Mouse (Mus musculus): ENCODE results near the gene Gm20388. TPM values are rescaled to one million over a fixed set of nuclear protein-coding genes. Genes with fewer than 3 reads are reported as not detected.

Gene Gm20388
- polyA plus RNA-seq, 1 experiment = 18.7 TPM

GRCm38 (mm10) chr8:121227756-121228155, 1317.1 kb downstream of the Gm20388 start:
- Histone ChIP-seq H3K27ac (ENCODE audit: insufficient read depth, low read length) (no peak overlapping the region), H3K27me3 (ENCODE audit: control insufficient read depth, insufficient read depth, low read length) (no peaks in the 10 kb centered on the region), H3K4me3 (replicated peaks; ENCODE audit: insufficient read depth, low read depth, low read length) (no peak overlapping the region), H3K4me1 (ENCODE audit: control insufficient read depth, insufficient read depth, low read length) (no peaks in the 10 kb centered on the region)
- no peak for DNase-seq
- TF ChIP-seq CTCF (IDR thresholded peaks at IDR 0.05; ENCODE audit: borderline replicate concordance, insufficient read depth, low read depth, low read length) = no peak
- TF ChIP-seq POLR2A (IDR thresholded peaks at IDR 0.05; ENCODE audit: borderline replicate concordance, insufficient read depth, low read length) = no peak
- 51% methylated on average over 18 of the region's 18 CpGs for WGBS

GRCm38 (mm10) chr8:121228892-121229291, 1318.3 kb downstream of the Gm20388 start:
- WGBS = 71% methylated on average over 3 of the region's 3 CpGs
- Histone ChIP-seq H3K4me3 (replicated peaks; ENCODE audit: insufficient read depth, low read depth, low read length) (no peak overlapping the region), H3K4me1 (ENCODE audit: control insufficient read depth, insufficient read depth, low read length) (no peaks in the 10 kb centered on the region), H3K27me3 (ENCODE audit: control insufficient read depth, insufficient read depth, low read length) (no peaks in the 10 kb centered on the region), H3K27ac (ENCODE audit: insufficient read depth, low read length) (no peak overlapping the region)
- DNase-seq = no peak
- no peak for TF ChIP-seq POLR2A (IDR thresholded peaks at IDR 0.05; ENCODE audit: borderline replicate concordance, insufficient read depth, low read length)
- TF ChIP-seq CTCF (IDR thresholded peaks at IDR 0.05; ENCODE audit: borderline replicate concordance, insufficient read depth, low read depth, low read length) = peak; percentile 21; the same call in 1 of the 2 replicates

GRCm38 (mm10) chr8:121229550-121229949, 1318.9 kb downstream of the Gm20388 start:
- H3K4me1 ChIP-seq (ENCODE audit: control insufficient read depth, insufficient read depth, low read length) = no peaks in the 10 kb centered on the region
- no peaks in the 10 kb centered on the region for H3K27me3 ChIP-seq (ENCODE audit: control insufficient read depth, insufficient read depth, low read length)
- H3K4me3 ChIP-seq (replicated peaks; ENCODE audit: insufficient read depth, low read depth, low read length) = no peak overlapping the region
- H3K27ac ChIP-seq (ENCODE audit: insufficient read depth, low read length) = no peak overlapping the region
- WGBS = 44% methylated on average over 7 of the region's 7 CpGs
- DNase-seq = no peak
- TF ChIP-seq POLR2A (IDR thresholded peaks at IDR 0.05; ENCODE audit: borderline replicate concordance, insufficient read depth, low read length) (no peak), CTCF (IDR thresholded peaks at IDR 0.05; ENCODE audit: borderline replicate concordance, insufficient read depth, low read depth, low read length) (no peak)

GRCm38 (mm10) chr8:121233196-121233595, 1322.6 kb downstream of the Gm20388 start:
- no peak for DNase-seq
- Histone ChIP-seq H3K4me3 (replicated peaks; ENCODE audit: insufficient read depth, low read depth, low read length) (no peak overlapping the region), H3K4me1 (ENCODE audit: control insufficient read depth, insufficient read depth, low read length) (no peaks in the 10 kb centered on the region), H3K27me3 (ENCODE audit: control insufficient read depth, insufficient read depth, low read length) (no peaks in the 10 kb centered on the region), H3K27ac (ENCODE audit: insufficient read depth, low read length) (no peak overlapping the region)
- 73% methylated on average over 4 of the region's 4 CpGs for WGBS
- no peak for TF ChIP-seq POLR2A (IDR thresholded peaks at IDR 0.05; ENCODE audit: borderline replicate concordance, insufficient read depth, low read length)
- TF ChIP-seq CTCF (IDR thresholded peaks at IDR 0.05; ENCODE audit: borderline replicate concordance, insufficient read depth, low read depth, low read length) = no peak

GRCm38 (mm10) chr8:121234915-121235314, 1324.3 kb downstream of the Gm20388 start:
- DNase-seq = no peak
- WGBS = 71% methylated on average over 7 of the region's 7 CpGs
- no peaks in the 10 kb centered on the region for H3K4me1 ChIP-seq (ENCODE audit: control insufficient read depth, insufficient read depth, low read length)
- no peaks in the 10 kb centered on the region for H3K27me3 ChIP-seq (ENCODE audit: control insufficient read depth, insufficient read depth, low read length)
- H3K4me3 ChIP-seq (replicated peaks; ENCODE audit: insufficient read depth, low read depth, low read length) = no peak overlapping the region
- TF ChIP-seq CTCF (IDR thresholded peaks at IDR 0.05; ENCODE audit: borderline replicate concordance, insufficient read depth, low read depth, low read length) (peak; percentile 37; the same call in 1 of the 2 replicates), POLR2A (IDR thresholded peaks at IDR 0.05; ENCODE audit: borderline replicate concordance, insufficient read depth, low read length) (no peak)
- no peak overlapping the region for H3K27ac ChIP-seq (ENCODE audit: insufficient read depth, low read length)

GRCm38 (mm10) chr8:121239640-121240039, 1329.0 kb downstream of the Gm20388 start:
- DNase-seq = no peak

GRCm38 (mm10) chr8:121241761-121242552, 1331.3 kb downstream of the Gm20388 start:
- H3K4me1 ChIP-seq (ENCODE audit: control insufficient read depth, insufficient read depth, low read length) = no peaks in the 10 kb centered on the region
- no peak overlapping the region for H3K27ac ChIP-seq (ENCODE audit: insufficient read depth, low read length)
- H3K4me3 ChIP-seq (replicated peaks; ENCODE audit: insufficient read depth, low read depth, low read length) = no peak overlapping the region
- no peak for DNase-seq
- WGBS = 7% methylated on average over 14 of the region's 14 CpGs
- H3K27me3 ChIP-seq (ENCODE audit: control insufficient read depth, insufficient read depth, low read length) = no peaks in the 10 kb centered on the region
- TF ChIP-seq POLR2A (IDR thresholded peaks at IDR 0.05; ENCODE audit: borderline replicate concordance, insufficient read depth, low read length) = no peak
- TF ChIP-seq CTCF (IDR thresholded peaks at IDR 0.05; ENCODE audit: borderline replicate concordance, insufficient read depth, low read depth, low read length) = no peak

More at GRCm38 (mm10) chr8:121239640-121240039, 1329.0 kb downstream of the Gm20388 start:
- TF ChIP-seq CTCF (IDR thresholded peaks at IDR 0.05; ENCODE audit: borderline replicate concordance, insufficient read depth, low read depth, low read length) = no peak
- no peak for TF ChIP-seq POLR2A (IDR thresholded peaks at IDR 0.05; ENCODE audit: borderline replicate concordance, insufficient read depth, low read length)
- Histone ChIP-seq H3K27me3 (ENCODE audit: control insufficient read depth, insufficient read depth, low read length) (no peaks in the 10 kb centered on the region), H3K4me1 (ENCODE audit: control insufficient read depth, insufficient read depth, low read length) (no peaks in the 10 kb centered on the region), H3K27ac (ENCODE audit: insufficient read depth, low read length) (no peak overlapping the region), H3K4me3 (replicated peaks; ENCODE audit: insufficient read depth, low read depth, low read length) (no peak overlapping the region)
- 82% methylated on average over 6 of the region's 6 CpGs for WGBS

GRCm38 (mm10) chr8:121242671-121243070, 1332.0 kb downstream of the Gm20388 start:
- no peaks in the 10 kb centered on the region for H3K4me1 ChIP-seq (ENCODE audit: control insufficient read depth, insufficient read depth, low read length)
- TF ChIP-seq CTCF (IDR thresholded peaks at IDR 0.05; ENCODE audit: borderline replicate concordance, insufficient read depth, low read depth, low read length) (no peak), POLR2A (IDR thresholded peaks at IDR 0.05; ENCODE audit: borderline replicate concordance, insufficient read depth, low read length) (no peak)
- no peak overlapping the region for H3K27ac ChIP-seq (ENCODE audit: insufficient read depth, low read length)
- 16% methylated on average over 13 of the region's 13 CpGs for WGBS
- no peak overlapping the region for H3K4me3 ChIP-seq (replicated peaks; ENCODE audit: insufficient read depth, low read depth, low read length)
- no peaks in the 10 kb centered on the region for H3K27me3 ChIP-seq (ENCODE audit: control insufficient read depth, insufficient read depth, low read length)
- no peak for DNase-seq
